Comparison of ENCODE assay signal across 9 mouse cellular contexts in the genomic region with DNA sequence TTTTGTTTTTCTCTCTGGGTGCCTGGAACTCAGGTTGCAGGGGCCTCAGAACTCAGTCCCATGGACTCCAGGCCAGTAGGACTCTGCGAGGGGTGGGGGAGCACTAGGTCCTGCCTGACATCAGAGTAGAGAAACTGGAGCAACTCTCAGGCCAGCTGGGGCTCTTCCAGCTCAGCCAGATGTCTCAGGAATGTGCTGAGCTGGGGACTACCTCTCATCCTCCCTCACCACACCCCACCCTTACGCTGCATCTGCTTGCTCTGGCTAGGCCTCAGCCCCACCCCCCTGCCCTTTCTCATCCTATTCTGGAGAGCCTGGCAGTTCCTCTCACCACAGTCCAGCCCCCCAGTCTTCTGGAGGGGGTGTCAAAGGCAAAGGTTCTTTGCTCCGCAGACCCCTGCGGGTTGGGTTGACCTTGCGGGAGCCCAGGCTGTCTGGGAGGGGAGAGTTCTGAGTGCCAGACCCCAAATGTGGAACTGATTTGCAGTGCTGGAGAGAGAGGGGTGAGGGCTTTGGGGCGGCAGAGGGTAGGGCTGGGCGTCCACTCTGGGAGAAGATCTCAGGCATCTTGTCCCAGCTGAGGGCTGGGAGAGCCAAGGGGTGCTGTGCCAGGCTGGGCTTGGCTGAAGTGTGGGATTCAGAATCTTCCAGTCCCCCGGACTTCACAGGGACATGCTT. TPM values are rescaled to one million over a fixed set of nuclear protein-coding genes. Genes with fewer than 3 reads are reported as not detected.
DNase-seq lines count a peak whose midpoint lies in the region; ATAC-seq and TF ChIP-seq lines count a peak whose summit lies in the region.
"Had no signal": no experiment of that assay in that cellular context is flagged by ENCODE, and none has a peak within 500 bp of the region (broad histone marks: within the 10 kb centered on the region; RNA-seq: fewer than 3 reads in every experiment).

No protein-coding gene starts in this region.

- H3K9ac ChIP-seq in forebrain, embryonic 11.5 days (ENCODE audit: low read length), result no peak overlapping the region
- no peak overlapping the region for H3K9ac ChIP-seq in forebrain, embryonic 15.5 days (replicated peaks)
- no peak overlapping the region for H3K9ac ChIP-seq in heart, embryonic 16.5 days (ENCODE audit: low read length)
- H3K9ac ChIP-seq in lung, embryonic 14.5 days, result no peak overlapping the region

- no peak overlapping the region for H3K4me3 ChIP-seq in forebrain, embryonic 11.5 days (ENCODE audit: low read depth, low read length)
- no peak overlapping the region for H3K4me3 ChIP-seq in forebrain, embryonic 15.5 days
- no peak overlapping the region for H3K4me3 ChIP-seq in heart, embryonic 16.5 days (ENCODE audit: low read length)
- H3K4me3 ChIP-seq in lung, embryonic 14.5 days (ENCODE audit: low read depth, low read length), result no peak overlapping the region
- H3K4me3 ChIP-seq in left cerebral cortex, adult 2 months, result no peak overlapping the region

- intact Hi-C loops in left cerebral cortex, adult 2 months (cut with DNase I), result no loop called here

- no peak overlapping the region for H3K27ac ChIP-seq in forebrain, embryonic 11.5 days (ENCODE audit: low read depth, low read length)
- no peak overlapping the region for H3K27ac ChIP-seq in forebrain, embryonic 15.5 days (replicated peaks)
- H3K27ac ChIP-seq in heart, embryonic 16.5 days (ENCODE audit: low read length), result peak overlapping the region; percentile 30; the same call in 1 of the 2 replicates
- H3K27ac ChIP-seq in lung, embryonic 14.5 days (ENCODE audit: low read depth), result peak overlapping the region; percentile 85
- H3K27ac ChIP-seq in left cerebral cortex, adult 2 months, result no peak overlapping the region

- ATAC-seq in forebrain, embryonic 11.5 days (replicated peaks; ENCODE audit: low FRiP score), result no peak
- ATAC-seq in forebrain, embryonic 15.5 days (replicated peaks), result no peak
- 0 out of 2 replicates have a peak, but pooled peaks have one; percentile 5 for ATAC-seq in heart, embryonic 16.5 days (replicated peaks; ENCODE audit: extremely low read depth, insufficient read depth, low FRiP score)
- peak; percentile 75 for ATAC-seq in lung, embryonic 14.5 days (ENCODE audit: insufficient read depth)
- no peak for ATAC-seq in megakaryocyte-erythroid progenitor cell, adult 5-6 weeks (replicated peaks; ENCODE audit: low FRiP score, low TSS enrichment, poor library complexity, severe bottlenecking)
- no peak for ATAC-seq in cerebellum, adult (ENCODE audit: insufficient number of reproducible peaks, low FRiP score, low TSS enrichment)

- 55% methylated on average over 8 of the region's 8 CpGs for WGBS in forebrain, embryonic 11.5 days
- WGBS in forebrain, embryonic 15.5 days, result 59% methylated on average over 8 of the region's 8 CpGs
- 40% methylated on average over 8 of the region's 8 CpGs for WGBS in heart, embryonic 16.5 days
- WGBS in lung, embryonic 14.5 days, result 18% methylated on average over 8 of the region's 8 CpGs

- TF ChIP-seq CTCF in lung, embryonic 14.5 days (IDR thresholded peaks at IDR 0.05; ENCODE audit: low read depth), result no peak
- TF ChIP-seq CTCF in left cerebral cortex, adult 2 months (IDR thresholded peaks at IDR 0.05), result no peak

- no peaks in the 10 kb centered on the region for H3K27me3 ChIP-seq in forebrain, embryonic 11.5 days (ENCODE audit: control insufficient read depth, insufficient read depth, low read length)
- no peaks in the 10 kb centered on the region for H3K27me3 ChIP-seq in forebrain, embryonic 15.5 days
- H3K27me3 ChIP-seq in heart, embryonic 16.5 days (ENCODE audit: control insufficient read depth, insufficient read depth, low read length), result no peaks in the 10 kb centered on the region
- H3K27me3 ChIP-seq in lung, embryonic 14.5 days (ENCODE audit: insufficient read depth, low read length), result no peaks in the 10 kb centered on the region

- H3K9me3 ChIP-seq in forebrain, embryonic 11.5 days (ENCODE audit: control insufficient read depth, low read length), result no peaks in the 10 kb centered on the region
- no peaks in the 10 kb centered on the region for H3K9me3 ChIP-seq in forebrain, embryonic 15.5 days
- H3K9me3 ChIP-seq in heart, embryonic 16.5 days (replicated peaks; ENCODE audit: control insufficient read depth, low read length), result no peaks in the 10 kb centered on the region
- no peaks in the 10 kb centered on the region for H3K9me3 ChIP-seq in lung, embryonic 14.5 days (ENCODE audit: low read depth, low read length)

- peak; percentile 59 for DNase-seq in forebrain, embryonic 11.5 days (ENCODE audit: low spot score)
- peak; percentile 70 for DNase-seq in embryo, embryonic 10 days (ENCODE audit: low spot score)
- DNase-seq in lung, embryonic 14.5 days, result peak; percentile 92
- DNase-seq in left cerebral cortex, adult 2 months (ENCODE audit: extremely low spot score in 1 of 2, low spot score in 2 of 2), result no peak

- no peaks in the 10 kb centered on the region for H3K36me3 ChIP-seq in forebrain, embryonic 11.5 days (ENCODE audit: control insufficient read depth, insufficient read depth, low read length)
- H3K36me3 ChIP-seq in forebrain, embryonic 15.5 days, result no peaks in the 10 kb centered on the region
- H3K36me3 ChIP-seq in heart, embryonic 16.5 days (ENCODE audit: control insufficient read depth, insufficient read depth), result no peaks in the 10 kb centered on the region
- H3K36me3 ChIP-seq in lung, embryonic 14.5 days (ENCODE audit: insufficient read depth), result no peaks in the 10 kb centered on the region; the same call in 1 of the 2 replicates

- H3K4me1 ChIP-seq in forebrain, embryonic 11.5 days (replicated peaks; ENCODE audit: control insufficient read depth, insufficient read depth, low read length), result 0 out of 2 replicates have a peak, but pooled peaks cover 3% of the 10 kb centered on the region
- peaks cover 6% of the 10 kb centered on the region; the same call in 1 of the 2 replicates for H3K4me1 ChIP-seq in forebrain, embryonic 15.5 days
- peaks cover 16% of the 10 kb centered on the region; the same call in 1 of the 2 replicates for H3K4me1 ChIP-seq in heart, embryonic 16.5 days (ENCODE audit: control insufficient read depth, insufficient read depth, low read length)
- H3K4me1 ChIP-seq in lung, embryonic 14.5 days (ENCODE audit: insufficient read depth), result peaks cover 36% of the 10 kb centered on the region

- no peak overlapping the region for H3K4me2 ChIP-seq in forebrain, embryonic 11.5 days (ENCODE audit: low read depth, low read length, severe bottlenecking)
- no peak overlapping the region for H3K4me2 ChIP-seq in forebrain, embryonic 15.5 days (replicated peaks)
- peak overlapping the region; percentile 21; the same call in 1 of the 2 replicates for H3K4me2 ChIP-seq in heart, embryonic 16.5 days (ENCODE audit: low read depth, low read length)
- H3K4me2 ChIP-seq in lung, embryonic 14.5 days, result peak overlapping the region; percentile 36

RNA-seq across cellular contexts. Expression of a gene that starts 11.4 kb away (rescaled TPM):
- polyA plus RNA-seq in forebrain, embryonic 11.5 days (2014; fragmentation: Nextera tagmentation; extraction: Ambion mirVana), result 1.7 and 2.3 TPM in 2 replicates
- 0.92 and 1.0 TPM in 2 replicates for polyA plus RNA-seq in forebrain, embryonic 15.5 days (2015; fragmentation: Nextera tagmentation; extraction: Ambion mirVana)
- 7.2 and 8.4 TPM in 2 replicates for polyA plus RNA-seq in heart, embryonic 16.5 days (2015; fragmentation: Nextera tagmentation; extraction: Ambion mirVana)
- polyA plus RNA-seq in lung, embryonic 14.5 days (2014; fragmentation: Nextera tagmentation; extraction: Ambion mirVana), result 18.6 and 19.3 TPM in 2 replicates
- total RNA-seq in megakaryocyte-erythroid progenitor cell, adult 5-6 weeks (2014; fragmentation: Nextera tagmentation), result 0.33 TPM in 1 of 2 replicates, not detected in the other
- 0.38 TPM in 1 of 2 replicates, not detected in the other for total RNA-seq in megakaryocyte-erythroid progenitor cell, adult 5-6 weeks (2017)
- total RNA-seq in left cerebral cortex, adult 2 months (2021), result 1 to 10 TPM; 2.3 TPM
- total RNA-seq: hematopoietic stem cell, adult 5-6 weeks had no signal

RNA-seq across cellular contexts. Expression of a gene that starts 37.2 kb away (rescaled TPM):
- 32.7 and 35.9 TPM in 2 replicates for polyA plus RNA-seq in forebrain, embryonic 11.5 days (2014; fragmentation: Nextera tagmentation; extraction: Ambion mirVana)
- 27.6 and 28.2 TPM in 2 replicates for polyA plus RNA-seq in forebrain, embryonic 15.5 days (2015; fragmentation: Nextera tagmentation; extraction: Ambion mirVana)
- 43.1 and 46.8 TPM in 2 replicates for polyA plus RNA-seq in heart, embryonic 16.5 days (2015; fragmentation: Nextera tagmentation; extraction: Ambion mirVana)
- polyA plus RNA-seq in lung, embryonic 14.5 days (2014; fragmentation: Nextera tagmentation; extraction: Ambion mirVana), result 59.2 and 63.9 TPM in 2 replicates
- total RNA-seq in megakaryocyte-erythroid progenitor cell, adult 5-6 weeks (2014; fragmentation: Nextera tagmentation), result 172 and 204 TPM in 2 replicates
- 44.4 and 60.2 TPM in 2 replicates for total RNA-seq in megakaryocyte-erythroid progenitor cell, adult 5-6 weeks (2017)
- 100 to 1,000 TPM; 553 to 561 TPM for total RNA-seq in left cerebral cortex, adult 2 months (2021)

Comparison
In these comparisons a context has a peak if more than half of its experiments do, and no peak if none do; other contexts are left out.
1. ATAC-seq: peak in heart, embryonic 16.5 days (single experiment) and lung, embryonic 14.5 days (single experiment); none in forebrain, embryonic 11.5 days (single experiment), forebrain, embryonic 15.5 days (single experiment), megakaryocyte-erythroid progenitor cell, adult 5-6 weeks (single experiment) and cerebellum, adult (single experiment).
2. DNase-seq: peak in forebrain, embryonic 11.5 days (single experiment), embryo, embryonic 10 days (single experiment) and lung, embryonic 14.5 days (single experiment); none in left cerebral cortex, adult 2 months (0 of 2).
3. H3K27ac ChIP-seq: peak in heart, embryonic 16.5 days (single experiment) and lung, embryonic 14.5 days (single experiment); none in forebrain, embryonic 11.5 days (single experiment), forebrain, embryonic 15.5 days (single experiment) and left cerebral cortex, adult 2 months (single experiment).
4. H3K4me2 ChIP-seq: peak in heart, embryonic 16.5 days (single experiment) and lung, embryonic 14.5 days (single experiment); none in forebrain, embryonic 11.5 days (single experiment) and forebrain, embryonic 15.5 days (single experiment).